Mouse (Mus musculus) embryonic fibroblast, embryonic 13.5 days (primary cell): ENCODE results near the gene Gas2l1.
A peak's percentile ranks its signal among the peaks of the same experiment; 100 is the strongest.

Experiments
- CTCF ChIP-seq: IDR thresholded peaks from 2 replicates; pipeline ENCODE4 v1.5.1; 2011; ENCODE audit warnings: mild to moderate bottlenecking, control low read depth, low read length, moderate library complexity, borderline replicate concordance; ENCODE audit not compliant: insufficient read depth
- POLR2A ChIP-seq: IDR thresholded peaks from 2 replicates; pipeline ENCODE4 v1.6.1; 2011; ENCODE audit warnings: low read depth, mild to moderate bottlenecking, control low read depth, low read length, moderate library complexity

GRCm38 (mm10) chr11:5059230-5059629, 5.9 kb downstream of the Gas2l1 start:
- TF ChIP-seq POLR2A (0 out of 2 replicates have a peak, but pooled peaks have one; percentile 14), CTCF (no peak)
